Mouse (Mus musculus) induced T-regulatory cell, adult 2 months (primary cell): ENCODE data around the gene Ppp3ca.
"Not testable (repeated sequence)": the region's sequence is repeated elsewhere in the genome, so short reads cannot be mapped to it uniquely, and the experiment has no call there.

Experiments
- DNase-seq: peaks from one replicate; pipeline ENCODE4 v3.0.0-alpha.2; 2012; ENCODE audit warnings: low read depth

The Ppp3ca gene

DNA sequence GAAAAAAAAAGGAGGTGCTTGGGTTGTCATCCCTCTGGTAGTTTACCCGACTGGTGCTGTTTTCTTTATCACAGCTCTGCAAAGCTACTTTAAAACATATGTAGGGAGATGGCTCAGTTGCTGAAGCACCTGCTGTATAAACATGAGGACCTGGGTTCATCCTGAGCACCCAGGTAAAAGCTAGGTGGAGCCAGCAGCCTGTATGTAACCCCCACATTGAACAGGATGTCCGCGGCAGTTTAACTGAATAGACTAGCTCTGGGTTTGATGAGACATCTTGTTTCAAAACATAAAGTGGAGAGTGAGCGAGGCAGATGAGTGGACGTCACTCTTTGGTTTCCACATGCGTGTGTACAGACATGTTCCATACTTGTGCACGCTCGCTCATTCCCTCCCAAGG, 16.5 kb downstream of the Ppp3ca start:
- peak; percentile 41 for DNase-seq

- peak; percentile 83 for DNase-seq
Observed at GRCm38 (mm10) chr3:136688101-136688586, 18.2 kb downstream of the Ppp3ca start.

GRCm38 (mm10) chr3:136689793-136690543, 20.0 kb downstream of the Ppp3ca start:
- no peak for DNase-seq

DNA sequence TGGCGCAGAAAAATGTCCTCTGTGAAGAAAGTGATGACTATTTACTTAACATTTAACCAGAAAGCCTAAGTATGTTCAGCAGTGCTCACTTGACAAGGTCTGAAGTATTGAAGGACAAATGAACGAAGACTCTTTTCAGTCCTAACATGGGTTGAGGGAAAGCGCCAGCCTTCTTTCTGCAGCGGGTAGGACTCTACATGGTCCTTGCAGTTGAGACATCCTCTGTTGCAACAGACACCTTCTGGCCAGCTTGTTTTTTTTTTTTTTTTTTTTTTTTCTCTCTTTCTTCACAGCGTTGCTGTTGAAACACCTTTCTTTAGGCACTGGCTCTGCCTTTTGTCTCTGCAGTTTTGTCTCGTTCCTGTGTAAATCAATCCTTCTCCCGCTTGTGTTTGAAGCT, 22.1 kb downstream of the Ppp3ca start:
- DNase-seq: no peak

GRCm38 (mm10) chr3:136693547-136693946, 23.6 kb downstream of the Ppp3ca start:
- DNase-seq: no peak

DNA sequence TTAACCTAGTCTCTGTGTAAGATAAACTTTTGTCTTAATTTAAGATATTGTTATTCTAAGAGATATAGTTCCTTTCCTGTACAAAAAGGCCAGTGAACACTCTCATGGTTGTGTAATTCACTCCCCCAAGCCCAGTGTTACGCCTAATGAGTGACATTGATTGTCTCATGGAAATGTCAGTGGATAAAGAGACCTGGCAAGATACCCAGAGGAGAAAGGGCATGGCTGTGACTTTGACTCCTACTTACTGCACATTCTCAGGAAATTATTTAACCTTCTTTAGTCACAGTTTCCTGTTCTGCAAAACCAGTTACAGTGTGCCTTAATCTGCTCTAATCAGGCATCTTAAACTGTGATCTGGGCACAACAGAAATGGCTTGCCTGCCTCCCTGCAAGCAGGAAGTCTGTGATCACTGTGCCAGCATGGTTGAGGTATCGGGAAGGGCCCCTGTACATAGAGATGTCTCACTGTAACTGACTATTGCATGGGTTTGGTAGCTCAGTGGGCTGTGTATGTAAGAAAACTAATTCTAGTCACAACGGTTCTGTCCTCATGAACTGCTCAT, 27.8 kb downstream of the Ppp3ca start:
- peak; percentile 28 for DNase-seq

GRCm38 (mm10) chr3:136699711-136700110, 29.8 kb downstream of the Ppp3ca start:
- not testable (repeated sequence) for DNase-seq

- no peak for DNase-seq
Observed at GRCm38 (mm10) chr3:136700447-136701009, 30.6 kb downstream of the Ppp3ca start.

GRCm38 (mm10) chr3:136702861-136703260, 32.9 kb downstream of the Ppp3ca start:
- DNase-seq: no peak

DNA sequence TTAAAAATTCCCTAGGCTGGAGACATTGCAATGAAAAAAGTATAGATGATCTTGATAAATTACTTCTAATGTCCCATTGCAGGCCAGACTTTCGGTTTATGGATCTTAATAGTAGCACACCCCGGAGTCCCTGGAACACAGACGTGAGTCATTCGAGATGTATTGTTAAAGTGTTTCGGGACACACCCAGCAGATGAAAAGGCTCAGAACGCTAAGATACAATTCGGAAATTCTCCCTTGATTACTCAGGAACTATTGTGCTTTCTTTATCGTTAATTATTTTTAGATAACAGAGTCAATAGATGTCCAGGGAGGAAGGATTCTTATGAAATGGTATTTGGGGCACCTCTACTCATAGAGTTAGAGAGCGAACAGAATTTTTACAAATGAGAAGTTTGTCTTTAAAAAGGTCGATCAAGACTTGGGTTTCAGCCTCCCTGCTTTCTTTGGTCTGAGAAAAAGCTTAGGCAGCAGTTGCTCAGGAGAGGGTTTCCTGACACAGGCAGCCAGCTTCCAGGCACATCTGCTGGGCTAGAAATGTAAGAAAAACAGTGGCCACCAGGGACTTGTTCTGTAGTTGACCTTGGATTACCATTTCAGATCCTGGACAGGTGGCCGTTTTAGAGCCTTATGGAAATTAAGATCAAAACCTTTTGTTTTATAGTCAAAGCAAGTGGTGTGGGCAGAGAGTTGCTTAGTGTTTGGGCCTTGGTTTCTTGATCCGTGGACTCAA, 34.8 kb downstream of the Ppp3ca start:
- DNase-seq: no peak

DNA sequence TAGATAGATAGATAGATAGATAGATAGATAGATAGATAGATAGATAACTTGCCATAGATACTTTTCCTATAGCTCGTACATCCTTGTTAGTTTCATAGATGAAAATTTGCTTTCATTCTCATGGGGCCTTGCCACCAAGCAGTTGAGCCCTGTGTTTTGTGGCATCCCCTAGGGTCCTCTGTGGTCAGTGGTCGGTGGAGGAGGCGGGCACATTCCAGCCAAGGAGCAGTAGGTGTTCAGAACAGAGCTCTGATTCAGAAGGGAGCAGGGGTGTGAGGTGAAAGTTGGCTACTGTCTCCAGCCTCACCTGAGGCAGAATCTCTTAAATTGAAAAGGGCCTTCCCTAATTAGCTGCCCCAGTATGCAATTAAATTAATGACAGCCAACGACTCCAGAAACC, 36.1 kb downstream of the Ppp3ca start:
- DNase-seq: no peak

DNA sequence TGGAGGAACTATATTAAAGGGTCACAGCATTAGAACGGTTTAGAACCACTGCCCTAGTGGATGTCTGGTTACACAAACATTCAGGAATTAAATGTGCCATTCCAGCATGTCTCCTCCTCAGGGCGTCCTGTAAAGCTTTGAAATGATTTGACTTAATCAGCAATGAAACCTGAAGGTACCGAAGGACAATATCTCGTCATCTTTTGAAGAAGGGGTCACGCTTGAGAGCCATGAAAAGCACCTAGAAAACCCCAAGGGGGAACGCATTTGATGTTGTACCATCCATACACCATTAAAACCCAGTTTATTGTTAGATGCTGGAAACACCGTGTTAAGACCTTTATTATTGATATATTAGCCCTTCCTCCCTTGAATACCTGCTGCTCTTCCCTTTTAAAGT, 36.8 kb downstream of the Ppp3ca start:
- no peak for DNase-seq

DNA sequence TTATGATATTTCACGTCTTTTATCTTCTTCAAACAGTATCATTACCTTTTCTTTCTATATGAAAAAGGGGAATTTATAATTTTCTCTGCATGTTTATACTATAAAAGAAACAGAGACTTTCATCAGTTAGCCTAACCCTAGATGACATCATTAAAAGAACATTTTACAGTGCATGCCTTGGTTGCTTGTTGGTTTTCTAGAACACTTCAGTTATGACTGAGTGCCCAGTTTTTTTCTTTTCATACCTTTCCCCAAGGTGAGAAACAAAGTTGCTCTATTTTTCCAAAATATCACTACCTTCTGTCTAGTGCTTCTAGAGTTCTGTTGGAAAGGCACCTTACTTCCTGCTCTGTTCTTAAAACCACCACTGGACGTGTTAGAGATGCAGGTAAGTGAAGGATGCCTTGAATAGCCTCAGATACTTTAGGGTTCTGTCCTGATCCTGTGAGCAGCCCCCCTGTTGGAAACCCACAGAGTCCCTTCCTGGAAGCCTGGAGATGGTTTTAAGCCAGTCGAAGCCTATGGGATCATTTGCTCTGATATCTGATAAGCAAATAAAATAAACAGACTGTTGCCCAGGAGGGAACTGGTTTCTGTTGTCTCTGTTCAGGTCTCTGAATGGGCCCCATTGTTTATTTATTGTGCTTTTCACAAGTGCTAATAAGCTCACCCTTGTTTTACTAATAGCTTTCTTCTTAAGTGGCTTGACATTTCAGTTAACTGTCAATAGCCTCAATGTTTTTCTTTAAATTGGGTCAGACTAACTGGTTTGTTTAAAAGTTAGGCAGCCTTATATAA, 37.5 kb downstream of the Ppp3ca start:
- no peak for DNase-seq

DNA sequence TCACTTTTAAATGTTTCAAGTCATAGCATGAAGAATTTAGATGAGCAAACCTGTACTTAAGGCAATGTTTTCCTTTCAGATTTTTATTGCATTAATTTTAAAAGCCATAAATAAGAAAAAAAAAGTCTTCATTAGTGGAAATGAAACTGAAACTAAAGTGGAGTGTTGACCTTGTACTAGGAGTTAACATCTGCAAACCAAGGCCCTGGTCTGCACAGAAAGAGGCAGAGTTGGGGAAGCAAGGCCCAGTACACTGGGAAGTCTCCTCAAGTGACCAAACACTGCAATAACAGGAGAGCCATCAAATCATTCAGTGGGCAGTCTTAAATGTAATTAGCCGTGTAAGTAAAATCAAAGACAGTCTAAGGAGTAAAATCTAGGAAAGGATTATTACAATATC, 38.3 kb downstream of the Ppp3ca start:
- DNase-seq: peak; percentile 28

DNA sequence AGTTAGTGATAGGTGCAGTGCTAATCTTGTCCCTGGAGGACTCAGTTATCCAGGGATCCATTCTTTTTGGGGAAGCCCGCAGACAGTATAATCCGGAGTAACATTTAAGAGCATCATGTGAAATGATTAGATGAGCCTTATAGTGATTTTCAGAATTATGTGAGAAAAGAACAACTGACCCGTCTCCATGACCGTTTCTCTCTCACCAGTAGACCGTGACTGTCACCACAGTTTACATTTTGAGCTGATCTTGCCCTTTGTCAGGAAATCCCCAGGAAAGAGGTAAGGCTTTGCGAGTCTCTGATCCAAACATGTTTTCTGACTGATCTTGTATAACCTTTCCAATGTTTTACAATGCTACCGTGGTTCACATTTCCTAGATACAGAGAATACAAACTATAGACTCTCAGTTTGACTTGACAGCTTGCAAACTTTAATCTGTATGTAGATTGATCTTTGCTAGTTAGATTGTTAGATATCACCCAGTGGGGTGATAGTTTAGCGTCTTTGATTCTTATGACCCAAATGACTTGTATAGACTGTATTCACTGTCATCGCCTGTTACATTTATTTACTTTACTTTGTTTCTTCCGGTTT, 40.5 kb downstream of the Ppp3ca start:
- no peak for DNase-seq

- DNase-seq: no peak
Observed at GRCm38 (mm10) chr3:136714307-136715039, 44.5 kb downstream of the Ppp3ca start.

- DNase-seq: no peak
Observed at GRCm38 (mm10) chr3:136716247-136716646, 46.3 kb downstream of the Ppp3ca start.

DNA sequence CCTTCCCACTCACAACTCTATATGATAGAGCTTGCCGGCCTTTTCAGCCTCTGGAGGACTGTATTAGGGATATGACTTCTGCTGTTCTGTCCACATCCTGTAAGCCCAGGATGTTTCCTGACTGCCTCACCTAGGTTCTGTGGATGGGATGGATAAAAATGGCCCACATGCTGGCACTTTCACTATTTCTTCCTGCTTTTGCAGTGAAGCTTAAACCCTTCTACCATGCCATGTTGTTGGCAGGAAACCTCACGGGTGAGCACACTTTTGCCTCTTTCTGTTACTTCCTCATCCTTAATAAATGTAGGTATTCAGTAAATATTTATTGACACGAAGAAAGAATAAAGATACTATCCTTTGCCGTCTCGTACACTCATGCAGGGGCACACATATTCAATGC, 48.5 kb downstream of the Ppp3ca start:
- DNase-seq: no peak

DNA sequence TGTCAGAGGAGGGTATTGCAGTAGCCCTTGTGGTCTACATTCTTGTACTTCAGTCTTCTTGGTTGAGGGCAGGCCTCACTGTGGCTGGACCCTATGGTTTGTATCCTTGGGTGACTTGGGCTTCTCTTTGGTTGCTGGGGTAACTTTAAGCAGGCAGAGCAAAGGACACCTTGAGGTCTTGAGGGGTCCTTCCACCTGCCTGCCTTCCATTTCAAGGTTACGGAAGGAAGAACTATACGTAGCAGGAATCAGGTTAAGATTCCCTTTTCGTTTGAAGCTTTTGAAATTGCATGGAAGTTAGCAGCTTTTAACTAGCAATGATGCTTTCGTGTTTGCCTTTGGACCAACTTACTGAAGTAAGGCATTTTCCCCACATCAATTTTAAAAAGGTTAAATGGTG, 51.3 kb downstream of the Ppp3ca start:
- no peak for DNase-seq

DNA sequence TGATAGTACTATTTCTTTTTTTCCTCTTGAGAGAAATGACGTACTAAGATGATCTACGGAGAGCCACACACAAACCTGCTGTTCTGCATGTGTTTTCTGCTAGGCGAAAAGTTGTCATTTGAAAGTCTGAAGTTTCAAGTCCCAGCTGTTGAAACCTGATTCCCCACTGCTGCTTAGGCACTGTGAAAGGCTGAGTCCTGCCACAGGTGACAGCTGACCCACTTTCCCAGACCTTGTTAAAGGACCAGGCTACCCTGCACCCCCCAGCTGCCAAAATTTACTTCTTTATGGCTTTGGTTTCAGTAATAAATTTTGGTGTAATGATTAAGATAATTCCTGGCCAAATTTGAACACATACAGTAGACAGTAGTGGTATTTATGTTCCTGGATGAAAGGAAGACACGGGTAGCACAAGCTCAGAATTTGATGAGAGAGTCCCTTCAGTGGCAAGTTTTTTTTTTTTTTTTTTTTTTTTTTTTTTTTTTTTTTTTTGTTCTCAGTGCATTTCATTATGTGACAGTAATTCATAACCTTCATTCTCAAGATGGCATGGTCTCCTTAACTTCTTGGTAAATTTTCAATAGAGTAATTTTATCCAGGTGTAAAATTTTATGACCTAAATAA, 52.0 kb downstream of the Ppp3ca start:
- DNase-seq: no peak
